Mouse (Mus musculus) MEL (cell line): Measurements from ENCODE around the gene Scn4a. TPM values are rescaled to one million over a fixed set of nuclear protein-coding genes. Genes with fewer than 3 reads are reported as not detected.

Source experiments
- DNase-seq: peaks from one replicate; pipeline ENCODE4 v3.0.0; 2011; ENCODE audit warnings: low read depth, low spot score
- H3K27ac ChIP-seq: 2 replicates; pipeline ENCODE4 v1.5.1; 2012; ENCODE audit warnings: low read depth, mild to moderate bottlenecking, control low read depth, low read length, moderate library complexity; ENCODE audit not compliant: control insufficient read depth
- H3K27me3 ChIP-seq, 2 experiments: fragments of 150-350 bp in 1 of 2; sonication (generic) in 1 of 2; 2 replicates each; pipeline ENCODE4 v1.6.1; 2012; ENCODE audit warnings: low read length in 2 of 2, mild to moderate bottlenecking in 2 of 2, improper control_type of control experiment in 1 of 2, moderate library complexity in 1 of 2; ENCODE audit not compliant: insufficient read depth in 2 of 2, control insufficient read depth in 1 of 2
- H3K36me3 ChIP-seq, 2 experiments: 2 replicates each; pipeline ENCODE4 v1.6.1; 2012 to 2014; ENCODE audit warnings: low read length in 2 of 2, improper control_type of control experiment in 1 of 2, inconsistent platforms in 1 of 2, mild to moderate bottlenecking in 1 of 2; ENCODE audit not compliant: insufficient read depth in 2 of 2, control insufficient read depth in 1 of 2
- H3K4me1 ChIP-seq, 2 experiments: fragments of 150-350 bp in 1 of 2; sonication (generic) in 1 of 2; 2 replicates each; pipeline ENCODE4 v1.6.1; 2012; ENCODE audit warnings: low read length in 2 of 2, improper control_type of control experiment in 1 of 2, mild to moderate bottlenecking in 1 of 2; ENCODE audit not compliant: insufficient read depth in 2 of 2, control insufficient read depth in 1 of 2
- H3K4me3 ChIP-seq, 2 experiments: fragments of 150-350 bp in 1 of 2; sonication (generic) in 1 of 2; 2 replicates each; pipeline ENCODE4 v1.5.1; 2012; ENCODE audit warnings: low read depth in 2 of 2, low read length in 2 of 2, mild to moderate bottlenecking in 2 of 2, moderate library complexity in 2 of 2, control low read depth in 1 of 2, improper control_type of control experiment in 1 of 2; ENCODE audit not compliant: control insufficient read depth in 1 of 2, insufficient read depth in 1 of 2
- H3K79me2 ChIP-seq: 2 replicates; pipeline ENCODE4 v1.6.1; 2012; ENCODE audit warnings: mild to moderate bottlenecking, low read length, moderate library complexity; ENCODE audit not compliant: control insufficient read depth, poor library complexity, insufficient read depth
- H3K9ac ChIP-seq: 2 replicates; pipeline ENCODE4 v1.6.1; 2012; ENCODE audit warnings: low read depth, mild to moderate bottlenecking, control low read depth, low read length, moderate library complexity; ENCODE audit not compliant: control insufficient read depth, poor library complexity, severe bottlenecking
- H3K9me3 ChIP-seq: fragments of 150-350 bp; sonication (generic); replicated peaks from 2 replicates; pipeline ENCODE4 v1.6.1; 2012; ENCODE audit warnings: mild to moderate bottlenecking, low read length, improper control_type of control experiment, moderate library complexity; ENCODE audit not compliant: insufficient read depth
- BHLHE40 ChIP-seq: IDR thresholded peaks from 2 replicates; pipeline ENCODE4 v1.6.1; 2012; ENCODE audit warnings: low read depth, mild to moderate bottlenecking, inconsistent platforms, low read length, improper control_type of control experiment, borderline replicate concordance
- CTCF ChIP-seq, 3 experiments: IDR thresholded peaks in 2 of 3; conservative IDR thresholded peaks in 1 of 3; 2 replicates each; pipeline ENCODE4 v1.5.1; 2011 to 2012; ENCODE audit warnings: low read length in 3 of 3, low read depth in 2 of 3, mild to moderate bottlenecking in 2 of 3, improper control_type of control experiment in 1 of 3, inconsistent platforms in 1 of 3, mixed read lengths in 1 of 3, moderate library complexity in 1 of 3; ENCODE audit not compliant: control insufficient read depth in 1 of 3, insufficient read depth in 1 of 3, poor library complexity in 1 of 3, severe bottlenecking in 1 of 3
- EP300 ChIP-seq, 2 experiments: IDR thresholded peaks; 2 replicates each; pipeline ENCODE4 v1.6.1; 2011; ENCODE audit warnings: improper control_type of control experiment in 2 of 2, low read length in 2 of 2, low read depth in 1 of 2, mild to moderate bottlenecking in 1 of 2
- GABPA ChIP-seq: IDR thresholded peaks from 2 replicates; pipeline ENCODE4 v1.6.1; 2012; ENCODE audit warnings: low read depth, mild to moderate bottlenecking, inconsistent platforms, low read length, improper control_type of control experiment, moderate library complexity
- KAT2A ChIP-seq: conservative IDR thresholded peaks from 2 replicates; pipeline ENCODE4 v1.6.1; 2012; ENCODE audit warnings: low read depth, low read length, improper control_type of control experiment, inconsistent platforms
- MAX ChIP-seq: IDR thresholded peaks from 2 replicates; pipeline ENCODE4 v1.6.1; 2011; ENCODE audit warnings: low read length, improper control_type of control experiment
- NELFE ChIP-seq: IDR thresholded peaks from 2 replicates; pipeline ENCODE4 v1.6.1; 2011; ENCODE audit warnings: low read depth, low read length, improper control_type of control experiment
- POLR2A ChIP-seq, 2 experiments: IDR thresholded peaks; 2 replicates each; pipeline ENCODE4 v1.6.1; 2011 to 2012; ENCODE audit warnings: low read length in 2 of 2, mild to moderate bottlenecking in 2 of 2, control low read depth in 1 of 2, improper control_type of control experiment in 1 of 2, low read depth in 1 of 2, moderate library complexity in 1 of 2; ENCODE audit not compliant: control insufficient read depth in 1 of 2, insufficient read depth in 1 of 2, poor library complexity in 1 of 2
- SIN3A ChIP-seq: IDR thresholded peaks from 2 replicates; pipeline ENCODE4 v1.6.1; 2012; ENCODE audit warnings: low read length, improper control_type of control experiment, inconsistent platforms
- TCF12 ChIP-seq: IDR thresholded peaks from 2 replicates; pipeline ENCODE4 v1.6.1; 2014; ENCODE audit warnings: low read depth, mild to moderate bottlenecking, inconsistent platforms, low read length, improper control_type of control experiment, moderate library complexity
- UBTF ChIP-seq: IDR thresholded peaks from 2 replicates; pipeline ENCODE4 v1.6.1; 2012; ENCODE audit warnings: low read depth, mild to moderate bottlenecking, inconsistent platforms, low read length, improper control_type of control experiment, moderate library complexity, borderline replicate concordance; ENCODE audit not compliant: insufficient read depth
- USF1 ChIP-seq: IDR thresholded peaks from 2 replicates; pipeline ENCODE4 v1.6.1; 2014; ENCODE audit warnings: low read depth, mild to moderate bottlenecking, inconsistent platforms, low read length, improper control_type of control experiment, moderate library complexity
- USF2 ChIP-seq, 2 experiments: IDR thresholded peaks; 2 replicates each; pipeline ENCODE4 v1.6.1; 2011 to 2012; ENCODE audit warnings: improper control_type of control experiment in 2 of 2, low read length in 2 of 2, borderline replicate concordance in 1 of 2, inconsistent platforms in 1 of 2, low read depth in 1 of 2, mild to moderate bottlenecking in 1 of 2; ENCODE audit not compliant: insufficient read depth in 1 of 2
- ZKSCAN1 ChIP-seq: IDR thresholded peaks from 2 replicates; pipeline ENCODE4 v1.6.1; 2012; ENCODE audit warnings: low read depth, mild to moderate bottlenecking, inconsistent platforms, low read length, improper control_type of control experiment, moderate library complexity
- ZMIZ1 ChIP-seq: IDR thresholded peaks from 2 replicates; pipeline ENCODE4 v1.6.1; 2012; ENCODE audit warnings: low read depth, mild to moderate bottlenecking, inconsistent platforms, low read length, improper control_type of control experiment, moderate library complexity
- polyA plus RNA-seq, 2 experiments: library from polyadenylated mRNA; stranded (reverse) in 1 of 2; unstranded in 1 of 2; fragments of >175 nt in 1 of 2; fragments of >200 nt in 1 of 2; gene quantifications; 2 replicates each; pipeline versions ENCODE4 v1.2.1 to v1.2.4; 2012; ENCODE audit warnings: low replicate concordance in 2 of 2, low read depth in 1 of 2; ENCODE audit not compliant: insufficient read length in 2 of 2, insufficient read depth in 1 of 2, missing spikeins in 1 of 2
- total RNA-seq: library from RNA; depleted of rRNA; stranded (reverse); fragments of 300-350 nt; gene quantifications from 2 replicates; pipeline ENCODE4 v1.2.3, GENCODE M21; 2012

Gene Scn4a
- total and polyA plus RNA-seq, 3 experiments, result 0.04 to 0.15 TPM; not detected in 1

GRCm38 (mm10) chr11:106351941-106352340 is 1.1 kb downstream of the Scn4a start:
- peaks cover 0 to 10% of the 10 kb centered on the region in 2 experiments; a peak in 3 of 4 replicates for H3K4me1 ChIP-seq
- no peak overlapping the region for H3K4me3 ChIP-seq
- H3K9me3 ChIP-seq, result no peaks in the 10 kb centered on the region
- no peak overlapping the region for H3K9ac ChIP-seq
- peaks cover 6 to 16% of the 10 kb centered on the region in 2 experiments; a peak in 3 of 4 replicates for H3K27me3 ChIP-seq
- no peaks in the 10 kb centered on the region for H3K36me3 ChIP-seq
- no peak overlapping the region for H3K27ac ChIP-seq
- no peak for TF ChIP-seq KAT2A
- no peak for TF ChIP-seq NELFE
- TF ChIP-seq EP300 (IDR thresholded peaks at IDR 0.05; ENCODE audit: low read depth in 1 of 2, low read length in 2 of 2), result no peak
- TF ChIP-seq BHLHE40, result no peak
- no peak for TF ChIP-seq ZKSCAN1
- no peak for TF ChIP-seq TCF12
- no peak for TF ChIP-seq POLR2A (IDR thresholded peaks at IDR 0.05; ENCODE audit: control insufficient read depth in 1 of 2, insufficient read depth in 1 of 2, low read depth in 1 of 2, low read length in 2 of 2, poor library complexity in 1 of 2)
- no peak for TF ChIP-seq ZMIZ1
- no peak for TF ChIP-seq USF2 (IDR thresholded peaks at IDR 0.05; ENCODE audit: borderline replicate concordance in 1 of 2, insufficient read depth in 1 of 2, low read depth in 1 of 2, low read length in 2 of 2)
- TF ChIP-seq GABPA, result no peak
- no peak for DNase-seq
- H3K79me2 ChIP-seq, result no peaks in the 10 kb centered on the region

DNA sequence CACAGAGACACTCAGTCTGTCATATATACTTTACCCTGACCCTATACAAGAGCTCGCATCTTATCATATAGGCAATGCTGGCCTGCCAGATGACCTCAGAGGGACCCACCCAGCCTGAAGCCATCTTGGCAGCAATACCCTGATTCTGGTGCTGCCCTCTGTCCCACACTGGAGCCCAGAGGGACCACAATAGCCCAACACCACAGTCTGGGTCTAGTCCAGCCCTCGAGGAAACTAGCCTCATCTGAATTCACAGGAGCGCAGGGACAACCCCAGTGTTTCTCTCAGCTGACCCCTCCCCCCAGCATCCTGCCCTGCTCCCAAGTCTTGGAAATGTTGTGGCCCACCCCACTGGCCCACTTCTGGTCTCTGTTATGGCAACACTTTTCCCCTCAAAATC is 1.8 kb downstream of the Scn4a start:
- DNase-seq, result no peak
- no peak for TF ChIP-seq CTCF (IDR thresholded peaks at IDR 0.05 in 2 of 3, conservative IDR thresholded peaks at IDR 0.05 in 1 of 3; ENCODE audit: control insufficient read depth in 1 of 3, insufficient read depth in 1 of 3, low read depth in 2 of 3, low read length in 3 of 3, poor library complexity in 1 of 3, severe bottlenecking in 1 of 3)
- TF ChIP-seq SIN3A, result no peak
- TF ChIP-seq UBTF, result no peak
- TF ChIP-seq NELFE, result no peak
- no peak for TF ChIP-seq USF1
- no peak for TF ChIP-seq MAX
- no peaks in the 10 kb centered on the region for H3K36me3 ChIP-seq
- no peak overlapping the region for H3K27ac ChIP-seq
- H3K9me3 ChIP-seq, result no peaks in the 10 kb centered on the region
- H3K79me2 ChIP-seq, result no peaks in the 10 kb centered on the region
- no peak overlapping the region for H3K9ac ChIP-seq
- H3K27me3 ChIP-seq, result peaks cover 7 to 15% of the 10 kb centered on the region in 2 experiments; a peak in 3 of 4 replicates
- peaks cover 0 to 10% of the 10 kb centered on the region in 2 experiments; a peak in 3 of 4 replicates for H3K4me1 ChIP-seq
- no peak overlapping the region for H3K4me3 ChIP-seq
